Mouse (Mus musculus): ENCODE results near the gene Klrc1.
"Not testable (repeated sequence)": the region's sequence is repeated elsewhere in the genome, so short reads cannot be mapped to it uniquely, and the experiment has no call there.

The Klrc1 gene

DNA sequence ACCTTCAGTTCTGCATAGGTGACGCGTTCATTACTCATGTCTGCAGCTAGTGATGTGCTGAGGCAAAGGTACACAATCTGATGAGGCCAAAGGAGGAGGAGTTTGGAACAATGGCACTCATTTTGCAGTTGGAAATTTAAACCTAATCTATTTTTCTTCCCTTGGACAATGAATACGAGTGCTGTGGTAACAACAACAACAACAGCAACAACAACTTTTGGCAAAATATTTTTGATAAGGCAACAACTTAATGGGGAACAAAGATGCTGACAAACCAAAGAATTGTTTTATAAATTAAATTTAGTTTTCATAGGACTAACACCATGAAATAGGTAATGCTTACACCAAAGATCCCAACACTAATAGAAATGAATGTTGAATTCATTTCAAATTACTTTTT is at the start of gene Klrc1:
Gene Klrc1, minus strand, starts transcription at position 101 of the 400 bp plus-strand sequence.
- no peak for DNase-seq (ENCODE audit: low read depth, low spot score)

DNA sequence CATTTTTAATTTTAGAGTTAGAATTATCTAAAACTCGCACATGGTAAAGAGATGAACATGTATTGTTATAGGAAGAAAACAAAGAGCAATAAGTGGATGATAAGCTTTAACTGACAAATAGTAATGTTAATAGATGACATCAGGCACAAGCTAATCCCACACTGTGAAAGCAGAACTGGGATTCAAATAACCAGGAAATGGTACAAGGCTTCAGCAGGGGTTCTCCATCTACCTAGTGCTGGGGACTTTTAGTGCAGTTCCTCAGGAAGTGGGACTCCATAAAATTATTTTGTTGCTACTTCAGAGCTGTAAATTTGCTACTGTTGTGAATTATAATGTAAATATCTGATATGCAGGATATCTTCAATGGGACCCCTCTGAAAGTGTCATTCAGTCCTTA is 48.5 kb upstream of the Klrc1 start:
- no peak for DNase-seq (ENCODE audit: low read depth, low spot score)

DNA sequence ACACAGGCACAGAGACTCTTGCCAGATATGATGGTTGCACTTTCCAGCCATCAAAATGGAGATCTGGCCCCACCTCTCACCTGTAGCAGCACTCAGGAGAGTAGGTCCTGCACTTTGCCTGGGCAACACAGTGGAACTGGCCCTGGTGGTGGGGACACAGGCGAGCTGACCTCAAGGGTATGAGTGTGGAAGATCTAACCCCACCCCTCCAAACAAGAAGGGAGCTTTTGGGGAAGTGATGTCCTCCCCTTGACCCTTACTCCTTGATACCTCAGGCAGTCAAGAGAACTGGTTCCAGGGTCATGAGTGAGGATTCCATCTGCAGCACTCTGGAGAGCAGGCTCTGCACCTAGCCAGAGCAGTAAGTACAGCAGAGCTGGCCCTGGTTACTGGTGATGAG is 42.6 kb upstream of the Klrc1 start:
- no peak for DNase-seq (ENCODE audit: low read depth, low spot score)

DNA sequence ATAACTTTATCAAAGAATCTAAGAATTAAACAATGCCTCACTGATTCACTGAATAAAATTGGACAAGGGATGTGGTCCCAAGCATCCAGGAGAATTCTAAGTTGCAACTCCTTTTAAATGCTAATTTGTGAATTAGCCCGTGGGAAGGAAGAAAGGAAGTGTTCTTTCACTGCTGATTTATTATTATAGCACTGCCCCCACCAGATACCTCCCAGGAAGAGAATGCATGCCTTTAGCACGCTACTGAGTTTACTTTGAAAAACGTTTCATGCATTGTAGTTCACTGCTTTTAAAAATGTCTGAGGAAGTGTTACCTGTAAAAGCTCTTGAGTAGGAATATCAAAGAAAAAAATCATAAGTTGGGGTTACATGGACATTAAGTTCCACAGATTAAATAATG is 41.7 kb upstream of the Klrc1 start:
- no peak for DNase-seq (ENCODE audit: low read depth, low spot score)

DNA sequence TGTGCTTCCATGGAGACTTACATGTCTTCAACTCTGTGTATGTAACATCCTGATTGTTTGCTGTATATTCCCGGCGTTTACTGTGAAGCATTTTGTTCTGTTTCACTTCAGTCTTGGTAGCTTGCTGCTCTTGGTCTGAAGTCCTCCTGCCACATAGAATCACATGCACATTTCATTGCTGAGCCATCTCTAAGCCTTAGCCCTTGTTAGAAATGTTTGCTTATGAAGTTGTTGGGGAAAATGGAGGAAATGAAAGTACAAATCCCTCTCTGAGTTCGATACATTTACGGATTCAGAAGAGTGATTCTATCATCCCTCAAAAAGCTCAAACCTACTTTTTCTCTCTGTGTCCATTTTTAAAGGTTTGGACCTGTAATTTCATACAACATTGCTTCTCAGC is 38.3 kb upstream of the Klrc1 start, which contains the start of gene Klri1:
Gene Klri1, minus strand, starts transcription at position 101 of the 400 bp plus-strand sequence.
- DNase-seq (ENCODE audit: low read depth, low spot score), result no peak

DNA sequence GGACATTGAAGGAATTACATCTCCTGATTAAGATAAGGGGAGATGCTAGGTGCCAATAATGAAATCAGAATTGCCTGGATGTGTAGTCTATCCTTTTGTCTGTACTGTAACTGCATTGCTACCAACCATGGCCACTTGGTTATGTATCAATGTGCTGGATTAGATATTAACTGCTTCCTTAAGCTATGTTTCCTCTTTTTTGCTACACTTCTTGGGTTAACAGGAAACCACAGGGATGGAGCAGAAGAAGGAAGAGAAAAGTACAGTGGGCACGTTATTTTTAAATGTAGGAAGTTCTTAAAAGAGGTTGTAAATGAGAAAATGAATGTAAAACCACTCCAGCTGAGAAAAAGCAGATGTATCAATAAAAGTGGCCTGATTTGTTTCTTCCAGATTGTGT is 34.8 kb upstream of the Klrc1 start:
- no peak for DNase-seq (ENCODE audit: low read depth, low spot score)

DNA sequence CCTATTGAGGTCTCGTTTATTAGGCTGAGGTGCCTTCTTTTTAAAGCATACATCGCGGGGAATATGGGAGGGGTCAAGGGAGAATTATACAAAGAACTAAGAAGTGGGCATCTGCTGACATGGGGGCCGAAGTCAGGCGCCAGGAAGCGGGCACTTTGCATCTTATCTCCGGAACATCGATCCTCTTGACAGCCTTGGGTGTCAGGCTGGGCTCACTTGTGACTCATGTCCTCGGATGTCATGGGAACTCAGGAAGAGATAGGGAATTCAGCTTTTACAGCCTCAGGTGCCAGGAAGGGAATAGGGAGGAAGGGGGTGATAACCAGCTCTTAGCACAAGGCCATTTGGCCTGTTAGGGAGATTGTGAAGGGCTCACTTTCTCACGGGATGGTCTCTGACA is 12.7 kb upstream of the Klrc1 start:
- DNase-seq (ENCODE audit: low read depth, low spot score), result not testable (repeated sequence)

DNA sequence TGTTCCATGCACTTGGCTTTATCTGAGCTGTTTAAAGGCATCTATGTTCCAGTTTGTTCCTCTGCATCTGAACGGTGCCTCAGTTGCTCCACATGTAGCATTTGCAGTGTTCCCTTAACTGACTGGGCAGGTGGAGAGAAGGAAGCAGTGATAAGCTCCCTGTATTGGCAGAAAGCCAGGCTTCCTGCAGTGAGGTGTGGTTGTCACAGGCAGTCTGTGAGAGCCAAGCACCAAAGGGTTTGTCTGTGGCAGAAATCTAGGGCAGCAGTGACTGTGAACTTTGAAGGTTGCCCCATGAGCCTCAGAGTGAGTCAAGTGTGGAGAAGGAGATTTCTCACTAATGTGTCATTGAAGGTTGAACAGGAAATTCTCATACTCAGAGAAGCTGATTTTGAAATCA is 1.6 kb upstream of the Klrc1 start:
- DNase-seq (ENCODE audit: low read depth, low spot score), result no peak

DNA sequence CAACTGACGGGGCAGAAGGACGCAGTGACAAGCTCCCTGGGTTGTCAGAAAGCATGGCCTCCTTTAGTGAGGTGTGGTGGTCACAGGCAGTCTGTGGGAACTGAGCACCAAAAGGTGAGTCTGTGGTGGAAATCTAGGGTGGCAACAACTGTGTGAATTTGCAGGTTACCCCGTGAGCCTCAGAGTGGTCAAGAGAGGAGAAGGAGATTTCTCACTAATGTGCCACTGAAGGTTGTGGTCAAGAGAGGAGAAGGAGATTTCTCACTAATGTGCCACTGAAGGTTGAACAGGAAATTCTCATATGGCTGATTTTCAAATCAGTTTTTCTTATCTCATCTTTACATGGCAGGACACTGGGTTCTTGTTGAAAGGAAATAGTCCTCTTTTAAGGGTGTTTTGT is 17.5 kb downstream of the Klrc1 start:
- not testable (repeated sequence) for DNase-seq (ENCODE audit: low read depth, low spot score)

DNA sequence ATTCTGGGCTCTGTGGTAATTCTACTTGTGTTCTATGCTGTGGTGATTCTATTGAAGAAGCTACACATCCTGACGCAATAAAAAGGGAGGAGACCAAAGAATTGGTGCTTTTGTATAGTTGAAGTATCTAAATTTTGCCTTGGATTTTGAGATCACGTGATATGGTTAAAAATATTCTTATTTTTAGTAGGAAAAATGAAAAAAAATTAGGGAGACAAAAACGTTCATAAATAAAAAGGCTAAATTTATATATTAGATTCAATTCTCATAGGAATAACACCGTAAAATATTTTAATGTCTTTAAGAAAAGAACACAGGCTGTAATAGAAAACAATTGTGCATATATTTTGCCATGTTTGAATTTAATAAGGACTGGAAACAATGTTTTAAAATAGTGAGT is 18.2 kb downstream of the Klrc1 start, which contains the start of gene Klrc2:
Gene Klrc2, minus strand, starts transcription at position 101 of the 400 bp plus-strand sequence.
- not testable (repeated sequence) for DNase-seq (ENCODE audit: low read depth, low spot score)

DNA sequence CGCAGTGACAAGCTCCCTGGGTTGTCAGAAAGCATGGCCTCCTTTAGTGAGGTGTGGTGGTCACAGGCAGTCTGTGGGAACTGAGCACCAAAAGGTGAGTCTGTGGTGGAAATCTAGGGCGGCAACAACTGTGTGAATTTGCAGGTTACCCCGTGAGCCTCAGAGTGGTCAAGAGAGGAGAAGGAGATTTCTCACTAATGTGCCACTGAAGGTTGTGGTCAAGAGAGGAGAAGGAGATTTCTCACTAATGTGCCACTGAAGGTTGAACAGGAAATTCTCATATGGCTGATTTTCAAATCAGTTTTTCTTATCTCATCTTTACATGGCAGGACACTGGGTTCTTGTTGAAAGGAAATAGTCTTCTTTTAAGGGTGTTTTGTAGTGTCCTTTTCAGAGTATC is 34.7 kb downstream of the Klrc1 start:
- not testable (repeated sequence) for DNase-seq (ENCODE audit: low read depth, low spot score)

DNA sequence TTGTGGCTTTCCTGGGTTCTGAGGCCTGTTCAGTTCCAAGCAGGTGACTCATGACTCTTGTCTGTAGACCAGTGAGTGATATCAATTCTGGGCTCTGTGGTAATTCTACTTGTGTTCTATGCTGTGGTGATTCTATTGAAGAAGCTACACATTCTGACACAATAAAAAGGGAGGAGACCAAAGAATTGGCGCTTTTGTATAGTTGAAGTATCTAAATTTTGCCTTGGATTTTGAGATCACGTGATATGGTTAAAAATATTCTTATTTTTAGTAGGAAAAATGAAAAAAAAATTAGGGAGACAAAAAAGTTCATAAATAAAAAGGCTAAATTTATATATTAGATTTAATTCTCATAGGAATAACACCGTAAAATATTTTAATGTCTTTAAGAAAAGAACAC is 35.5 kb downstream of the Klrc1 start, which contains the start of gene Klrc3:
Gene Klrc3, minus strand, starts transcription at position 101 of the 400 bp plus-strand sequence.
- not testable (repeated sequence) for DNase-seq (ENCODE audit: low read depth, low spot score)

DNA sequence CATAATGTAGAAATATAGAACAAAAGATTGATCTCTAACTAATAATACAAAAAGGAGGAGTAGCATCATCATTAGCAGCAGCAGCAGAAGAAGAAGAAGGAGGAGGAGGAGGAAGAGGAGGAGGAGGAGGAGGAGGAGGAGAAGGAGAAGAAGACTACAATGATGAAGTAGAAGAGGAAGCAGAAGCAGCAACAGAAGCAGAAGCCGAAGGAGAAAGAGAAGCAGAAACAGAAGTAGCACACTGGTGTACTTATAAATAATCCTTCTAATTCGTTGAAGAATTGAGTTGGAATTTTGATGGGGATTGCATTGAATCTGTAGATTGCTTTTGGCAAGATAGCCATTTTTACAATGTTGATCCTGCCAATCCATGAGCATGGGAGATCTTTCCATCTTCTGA is 47.7 kb downstream of the Klrc1 start:
- not testable (repeated sequence) for DNase-seq (ENCODE audit: low read depth, low spot score)

DNA sequence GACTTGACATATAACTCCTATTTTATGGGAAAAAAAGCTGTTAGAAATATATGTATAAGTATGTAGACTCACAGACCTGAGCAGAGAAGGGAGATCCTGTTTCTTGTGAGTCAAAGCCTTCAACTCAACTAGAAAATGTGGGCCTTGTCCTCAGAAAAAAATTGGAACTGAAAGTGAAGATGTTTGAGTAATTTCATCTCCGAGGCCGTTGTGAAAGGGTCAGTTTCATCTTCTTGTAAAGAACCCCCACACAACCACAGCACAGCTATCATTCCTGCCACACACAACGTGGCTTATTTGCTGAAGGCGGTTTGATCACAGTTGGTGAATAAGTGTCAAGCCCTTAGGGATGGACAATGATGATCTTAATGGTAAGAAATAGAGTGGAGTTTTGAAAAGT is 55.0 kb downstream of the Klrc1 start, which contains the start of gene Klrk1:
Gene Klrk1, minus strand, starts transcription at position 130 of the 400 bp plus-strand sequence.
- DNase-seq (ENCODE audit: low read depth, low spot score), result no peak
